Mouse (Mus musculus) neural tube, embryonic 15.5 days (tissue): ENCODE results near the gene Lrrtm4. TPM values are rescaled to one million over a fixed set of nuclear protein-coding genes. Genes with fewer than 3 reads are reported as not detected.

Experiments
- ATAC-seq: fragments of 200-750 bp; cut with Nextera tagmentation; 2 replicates; pipeline ENCODE4 v1.8.0; 2017; ENCODE audit warnings: mild to moderate bottlenecking, moderate TSS enrichment, moderate library complexity; ENCODE audit not compliant: low FRiP score
- H3K27ac ChIP-seq: fragments of 300-500 bp; sonication (generic); replicated peaks from 2 replicates; pipeline ENCODE4 v1.5.1; 2015; ENCODE audit warnings: mild to moderate bottlenecking, inconsistent platforms
- H3K27me3 ChIP-seq: fragments of 300-500 bp; sonication (generic); replicated peaks from 2 replicates; pipeline ENCODE4 v1.6.1; 2015; ENCODE audit warnings: inconsistent platforms
- H3K36me3 ChIP-seq: fragments of 300-500 bp; sonication (generic); 2 replicates; pipeline ENCODE4 v1.6.1; 2015; ENCODE audit warnings: inconsistent platforms
- H3K4me1 ChIP-seq: fragments of 300-500 bp; sonication (generic); 2 replicates; pipeline ENCODE4 v1.6.1; 2015; ENCODE audit warnings: inconsistent platforms
- H3K4me2 ChIP-seq: fragments of 300-500 bp; sonication (generic); 2 replicates; pipeline ENCODE4 v1.6.1; 2015; ENCODE audit warnings: inconsistent platforms, mild to moderate bottlenecking, moderate library complexity
- H3K4me3 ChIP-seq: fragments of 300-500 bp; sonication (generic); replicated peaks from 2 replicates; pipeline ENCODE4 v1.5.1; 2015; ENCODE audit warnings: mild to moderate bottlenecking, inconsistent platforms
- H3K9ac ChIP-seq: fragments of 300-500 bp; sonication (generic); replicated peaks from 2 replicates; pipeline ENCODE4 v1.6.1; 2015; ENCODE audit warnings: mild to moderate bottlenecking, inconsistent platforms
- H3K9me3 ChIP-seq: fragments of 300-500 bp; sonication (generic); replicated peaks from 2 replicates; pipeline ENCODE4 v1.6.1; 2016; ENCODE audit warnings: inconsistent platforms
- WGBS: fragments of 180-500 bp; shearing (Covaris S2); methylation state at CpG from one replicate; pipeline ENCODE4 v1.1.7; 2015; ENCODE audit warnings: mixed read lengths; 5-methylcytosine and 5-hydroxymethylcytosine counted together
- polyA plus RNA-seq: library from polyadenylated mRNA; unstranded; fragments of >200 nt; fragmentation: Nextera tagmentation; extraction: Ambion mirVana; gene quantifications from 2 replicates; pipeline ENCODE4 v1.2.1, GENCODE M21; 2015

Gene Lrrtm4
- polyA plus RNA-seq, 1 experiment from 2014 or later = 20.0 TPM

DNA sequence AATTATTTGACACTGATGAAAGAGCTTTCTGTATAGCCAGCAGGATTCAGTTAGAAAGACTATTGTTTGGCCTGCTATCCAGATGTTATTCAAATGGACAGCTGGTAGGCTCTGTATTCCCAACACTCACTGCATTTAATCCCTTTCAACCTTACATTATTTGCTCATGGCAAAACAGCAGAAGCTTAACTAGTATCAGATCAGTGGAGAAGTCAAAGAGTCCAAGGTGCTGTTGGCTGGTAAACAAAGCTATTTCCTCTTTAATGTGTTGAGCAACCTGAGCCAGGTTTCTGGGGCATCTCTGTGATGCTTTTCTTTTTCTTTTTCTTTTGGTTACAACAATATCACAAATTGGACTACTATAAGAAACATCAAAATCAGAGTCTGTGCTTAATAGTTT lies 536.3 kb downstream of the Lrrtm4 start:
- Histone ChIP-seq H3K4me1 (no peaks in the 10 kb centered on the region), H3K4me2 (no peak overlapping the region), H3K27me3 (no peaks in the 10 kb centered on the region), H3K4me3 (no peak overlapping the region), H3K36me3 (no peaks in the 10 kb centered on the region), H3K27ac (no peak overlapping the region), H3K9me3 (no peaks in the 10 kb centered on the region), H3K9ac (no peak overlapping the region)
- ATAC-seq = no peak

GRCm38 (mm10) chr6:80577227-80577626 lies 558.5 kb downstream of the Lrrtm4 start:
- Histone ChIP-seq H3K36me3 (no peaks in the 10 kb centered on the region), H3K4me2 (no peak overlapping the region), H3K4me1 (no peaks in the 10 kb centered on the region), H3K27me3 (no peaks in the 10 kb centered on the region), H3K27ac (no peak overlapping the region), H3K9ac (no peak overlapping the region), H3K9me3 (no peaks in the 10 kb centered on the region), H3K4me3 (no peak overlapping the region)
- WGBS = 91% methylated on average over 2 of the region's 2 CpGs
- no peak for ATAC-seq

- Histone ChIP-seq H3K4me3 (no peak overlapping the region), H3K27ac (no peak overlapping the region), H3K27me3 (no peaks in the 10 kb centered on the region), H3K4me2 (no peak overlapping the region), H3K4me1 (no peaks in the 10 kb centered on the region), H3K9ac (no peak overlapping the region), H3K36me3 (no peaks in the 10 kb centered on the region), H3K9me3 (no peaks in the 10 kb centered on the region)
- ATAC-seq = no peak
- WGBS = 83% methylated on average over 1 of the region's 1 CpGs
Measured at GRCm38 (mm10) chr6:80582225-80582624, 563.5 kb downstream of the Lrrtm4 start.

DNA sequence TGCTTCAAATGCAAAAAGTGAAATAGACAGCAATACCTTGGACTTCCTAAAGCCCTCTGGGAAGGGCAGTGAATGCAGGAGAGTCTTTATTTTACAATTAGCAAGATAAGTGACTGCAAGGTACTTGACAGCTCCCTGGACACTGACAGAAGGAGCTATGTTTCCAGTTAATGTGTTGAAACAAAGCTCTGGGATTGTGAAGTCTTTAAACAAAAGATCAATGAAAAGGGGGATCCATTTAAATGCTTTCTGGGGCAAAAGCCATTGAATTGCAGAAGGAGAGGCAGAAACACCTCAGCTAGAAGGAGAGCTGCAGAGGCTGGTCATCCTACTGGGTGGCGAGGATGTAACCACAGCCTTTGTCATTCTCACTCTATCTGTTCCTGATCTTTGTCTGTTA lies 571.1 kb downstream of the Lrrtm4 start:
- no peaks in the 10 kb centered on the region for H3K4me1 ChIP-seq
- no peaks in the 10 kb centered on the region for H3K27me3 ChIP-seq
- H3K9me3 ChIP-seq = no peaks in the 10 kb centered on the region
- H3K4me3 ChIP-seq = no peak overlapping the region
- no peak for ATAC-seq
- 59% methylated on average over 1 of the region's 1 CpGs for WGBS
- H3K4me2 ChIP-seq = no peak overlapping the region
- H3K27ac ChIP-seq = no peak overlapping the region
- H3K36me3 ChIP-seq = no peaks in the 10 kb centered on the region
- H3K9ac ChIP-seq = no peak overlapping the region

DNA sequence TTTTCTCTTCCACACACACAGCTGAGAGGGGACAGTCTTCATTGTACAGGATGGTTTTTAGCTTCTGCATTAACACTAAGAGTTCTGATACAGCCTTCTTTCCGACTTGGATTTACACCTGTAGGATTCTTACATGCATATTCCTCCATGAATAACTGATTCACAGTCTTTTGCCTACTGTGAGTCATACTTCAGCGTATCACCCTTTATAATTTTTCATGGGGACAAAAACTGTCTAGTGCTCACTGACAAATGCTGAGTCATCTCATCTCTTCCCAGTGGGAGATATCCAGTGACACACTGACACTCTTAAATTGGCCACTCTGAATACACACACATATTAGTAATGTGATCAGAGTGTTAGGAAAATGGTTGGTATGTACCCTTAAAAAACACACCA lies 600.8 kb downstream of the Lrrtm4 start:
- H3K4me1 ChIP-seq = no peaks in the 10 kb centered on the region
- H3K9me3 ChIP-seq = no peaks in the 10 kb centered on the region
- no peaks in the 10 kb centered on the region for H3K36me3 ChIP-seq
- H3K4me2 ChIP-seq = no peak overlapping the region
- no peak overlapping the region for H3K9ac ChIP-seq
- ATAC-seq = no peak
- H3K27ac ChIP-seq = no peak overlapping the region
- H3K27me3 ChIP-seq = no peaks in the 10 kb centered on the region
- H3K4me3 ChIP-seq = no peak overlapping the region
- 95% methylated on average over 2 of the region's 2 CpGs for WGBS

- WGBS = 82% methylated on average over 6 of the region's 6 CpGs
- ATAC-seq = no peak; the same call in 1 of the 2 replicates
- H3K9me3 ChIP-seq = no peaks in the 10 kb centered on the region
Measured at GRCm38 (mm10) chr6:80622676-80623334, 604.1 kb downstream of the Lrrtm4 start.

GRCm38 (mm10) chr6:80625509-80625908 lies 606.8 kb downstream of the Lrrtm4 start:
- Histone ChIP-seq H3K4me1 (no peaks in the 10 kb centered on the region), H3K4me2 (no peak overlapping the region), H3K27me3 (no peaks in the 10 kb centered on the region), H3K9me3 (no peaks in the 10 kb centered on the region), H3K36me3 (no peaks in the 10 kb centered on the region), H3K4me3 (no peak overlapping the region), H3K9ac (no peak overlapping the region), H3K27ac (no peak overlapping the region)
- 90% methylated on average over 4 of the region's 4 CpGs for WGBS
- ATAC-seq = no peak

More at GRCm38 (mm10) chr6:80622676-80623334, 604.1 kb downstream of the Lrrtm4 start:
- no peaks in the 10 kb centered on the region for H3K27me3 ChIP-seq
- no peaks in the 10 kb centered on the region for H3K4me1 ChIP-seq
- H3K4me2 ChIP-seq = no peak overlapping the region
- H3K36me3 ChIP-seq = no peaks in the 10 kb centered on the region
- no peak overlapping the region for H3K27ac ChIP-seq
- no peak overlapping the region for H3K4me3 ChIP-seq
- H3K9ac ChIP-seq = no peak overlapping the region

- Histone ChIP-seq H3K9me3 (no peaks in the 10 kb centered on the region), H3K27ac (no peak overlapping the region), H3K27me3 (no peaks in the 10 kb centered on the region), H3K4me3 (no peak overlapping the region), H3K9ac (no peak overlapping the region), H3K36me3 (no peaks in the 10 kb centered on the region), H3K4me2 (no peak overlapping the region), H3K4me1 (no peaks in the 10 kb centered on the region)
- no peak for ATAC-seq
- 85% methylated on average over 5 of the region's 5 CpGs for WGBS
Measured at GRCm38 (mm10) chr6:80662729-80663128, 644.1 kb downstream of the Lrrtm4 start.

GRCm38 (mm10) chr6:80664039-80664438 lies 645.4 kb downstream of the Lrrtm4 start:
- no peak overlapping the region for H3K4me3 ChIP-seq
- ATAC-seq = no peak
- WGBS = 62% methylated on average over 4 of the region's 4 CpGs

GRCm38 (mm10) chr6:80704183-80704582 lies 685.5 kb downstream of the Lrrtm4 start:
- Histone ChIP-seq H3K4me1 (no peaks in the 10 kb centered on the region), H3K36me3 (no peaks in the 10 kb centered on the region), H3K4me3 (no peak overlapping the region), H3K9ac (no peak overlapping the region), H3K9me3 (no peaks in the 10 kb centered on the region), H3K4me2 (no peak overlapping the region), H3K27ac (no peak overlapping the region), H3K27me3 (no peaks in the 10 kb centered on the region)
- 55% methylated on average over 2 of the region's 2 CpGs for WGBS
- ATAC-seq = no peak

More at GRCm38 (mm10) chr6:80664039-80664438, 645.4 kb downstream of the Lrrtm4 start:
- Histone ChIP-seq H3K27me3 (no peaks in the 10 kb centered on the region), H3K9me3 (no peaks in the 10 kb centered on the region), H3K9ac (no peak overlapping the region), H3K36me3 (no peaks in the 10 kb centered on the region), H3K4me2 (no peak overlapping the region), H3K4me1 (no peaks in the 10 kb centered on the region), H3K27ac (no peak overlapping the region)

DNA sequence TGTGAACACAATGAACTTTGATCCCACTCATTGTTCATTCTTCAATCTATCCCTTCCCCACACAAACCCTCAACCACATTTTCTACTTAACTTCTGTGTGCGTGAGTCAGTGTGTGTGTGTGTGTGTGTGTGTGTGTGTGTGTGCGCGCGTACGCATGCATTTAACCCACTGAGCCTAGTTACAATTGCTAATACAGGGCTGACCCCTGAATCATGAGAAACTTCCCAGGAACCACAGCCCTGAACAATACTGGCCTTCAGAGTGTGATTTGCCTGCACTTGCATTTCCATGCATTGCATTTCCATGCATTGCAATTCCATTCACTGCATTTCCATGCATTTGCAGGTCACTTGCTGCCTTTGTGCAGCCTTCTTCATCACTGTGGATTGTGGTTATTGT lies 701.8 kb downstream of the Lrrtm4 start:
- Histone ChIP-seq H3K27ac (no peak overlapping the region), H3K9me3 (no peaks in the 10 kb centered on the region), H3K9ac (no peak overlapping the region), H3K27me3 (no peaks in the 10 kb centered on the region), H3K4me1 (no peaks in the 10 kb centered on the region), H3K36me3 (no peaks in the 10 kb centered on the region), H3K4me3 (no peak overlapping the region), H3K4me2 (no peak overlapping the region)
- WGBS = 72% methylated on average over 5 of the region's 5 CpGs
- no peak for ATAC-seq

- H3K4me2 ChIP-seq = no peak overlapping the region
- H3K4me3 ChIP-seq = no peak overlapping the region
- no peak for ATAC-seq
- no peaks in the 10 kb centered on the region for H3K4me1 ChIP-seq
- no peak overlapping the region for H3K27ac ChIP-seq
- H3K9me3 ChIP-seq = no peaks in the 10 kb centered on the region
- H3K36me3 ChIP-seq = no peaks in the 10 kb centered on the region
- WGBS = 84% methylated on average over 3 of the region's 3 CpGs
- no peak overlapping the region for H3K9ac ChIP-seq
- no peaks in the 10 kb centered on the region for H3K27me3 ChIP-seq
Measured at GRCm38 (mm10) chr6:80733416-80733815, 714.7 kb downstream of the Lrrtm4 start.
